Mouse (Mus musculus) lung, postnatal 0 days (tissue): ENCODE measurements around the gene Gpr37l1. TPM values are rescaled to one million over a fixed set of nuclear protein-coding genes. Genes with fewer than 3 reads are reported as not detected.
"Not testable (repeated sequence)": the region's sequence is repeated elsewhere in the genome, so short reads cannot be mapped to it uniquely, and the experiment has no call there.

ENCODE experiments used
- ATAC-seq: fragments of 200-750 bp; cut with Nextera tagmentation; 2 replicates; pipeline ENCODE4 v1.8.0; 2017; ENCODE audit warnings: moderate library complexity
- DNase-seq: peaks from one replicate; pipeline ENCODE4 v3.0.0-alpha.2; 2016; ENCODE audit warnings: low spot score
- H3K27ac ChIP-seq: fragments of 300-500 bp; sonication (generic); 2 replicates; pipeline ENCODE4 v1.5.1; 2014; ENCODE audit warnings: antibody characterized with exemption, mild to moderate bottlenecking, low read length, mixed read lengths
- H3K27me3 ChIP-seq: fragments of 300-500 bp; sonication (generic); replicated peaks from 2 replicates; pipeline ENCODE4 v1.6.1; 2014; ENCODE audit warnings: low read length, mixed read lengths; ENCODE audit not compliant: insufficient read depth
- H3K36me3 ChIP-seq: fragments of 300-500 bp; sonication (generic); 2 replicates; pipeline ENCODE4 v1.6.1; 2014; ENCODE audit warnings: low read length, mixed read lengths; ENCODE audit not compliant: insufficient read depth
- H3K4me1 ChIP-seq: fragments of 300-500 bp; sonication (generic); 2 replicates; pipeline ENCODE4 v1.6.1; 2014; ENCODE audit warnings: antibody characterized with exemption, low read depth, low read length, mixed read lengths; ENCODE audit not compliant: insufficient read depth
- H3K4me2 ChIP-seq: fragments of 300-500 bp; sonication (generic); replicated peaks from 2 replicates; pipeline ENCODE4 v1.6.1; 2014; ENCODE audit warnings: low read depth, mild to moderate bottlenecking, low read length, moderate library complexity, mixed read lengths
- H3K4me3 ChIP-seq: fragments of 300-500 bp; sonication (generic); 2 replicates; pipeline ENCODE4 v1.5.1; 2014; ENCODE audit warnings: low read depth, low read length
- H3K9ac ChIP-seq: fragments of 300-500 bp; sonication (generic); replicated peaks from 2 replicates; pipeline ENCODE4 v1.6.1; 2014; ENCODE audit warnings: low read depth, mild to moderate bottlenecking
- H3K9me3 ChIP-seq: fragments of 300-500 bp; sonication (generic); 2 replicates; pipeline ENCODE4 v1.6.1; 2016; ENCODE audit warnings: low read length, mixed read lengths
- CTCF ChIP-seq: IDR thresholded peaks from 2 replicates; pipeline ENCODE4 v1.5.1; 2016; ENCODE audit warnings: antibody characterized with exemption, mild to moderate bottlenecking
- EP300 ChIP-seq: IDR thresholded peaks from 2 replicates; pipeline ENCODE4 v1.6.1; 2016; ENCODE audit warnings: antibody characterized with exemption, mild to moderate bottlenecking, control low read depth
- WGBS: fragments of 180-500 bp; shearing (Covaris S2); extraction: QIAGEN DNeasy Blood & Tissue Kit; methylation state at CpG from one replicate; pipeline ENCODE4 v1.1.7; 2014; 5-methylcytosine and 5-hydroxymethylcytosine counted together
- polyA plus RNA-seq: library from polyadenylated mRNA; unstranded; fragments of >200 nt; fragmentation: Nextera tagmentation; extraction: Ambion mirVana; gene quantifications from 2 replicates; pipeline ENCODE4 v1.2.1, GENCODE M21; 2015

Gene Gpr37l1
- polyA plus RNA-seq, 1 experiment from 2014 or later: 0.06 TPM

GRCm38 (mm10) chr1:135204196-135205126 lies 37.0 kb upstream of the Gpr37l1 start:
- ATAC-seq: no peak

GRCm38 (mm10) chr1:135200400-135200799 lies 32.9 kb upstream of the Gpr37l1 start:
- no peak overlapping the region for H3K4me3 ChIP-seq
- no peak for DNase-seq
- H3K4me1 ChIP-seq: 0 out of 2 replicates have a peak, but pooled peaks cover 5% of the 10 kb centered on the region
- no peak overlapping the region for H3K4me2 ChIP-seq
- no peaks in the 10 kb centered on the region for H3K27me3 ChIP-seq
- TF ChIP-seq EP300 (no peak), CTCF (no peak)
- H3K9me3 ChIP-seq: no peaks in the 10 kb centered on the region
- no peak for ATAC-seq
- H3K27ac ChIP-seq: no peak overlapping the region
- H3K36me3 ChIP-seq: no peaks in the 10 kb centered on the region
- H3K9ac ChIP-seq: no peak overlapping the region
- 76% methylated on average over 4 of the region's 4 CpGs for WGBS

More at GRCm38 (mm10) chr1:135204196-135205126, 37.0 kb upstream of the Gpr37l1 start:
- Histone ChIP-seq H3K27me3 (no peaks in the 10 kb centered on the region), H3K4me3 (no peak overlapping the region), H3K9ac (no peak overlapping the region), H3K9me3 (no peaks in the 10 kb centered on the region), H3K27ac (no peak overlapping the region), H3K4me2 (no peak overlapping the region), H3K4me1 (0 out of 2 replicates have a peak, but pooled peaks cover under 1% of the 10 kb centered on the region), H3K36me3 (no peaks in the 10 kb centered on the region)
- no peak for DNase-seq
- WGBS: 30% methylated on average over 12 of the region's 12 CpGs
- no peak for TF ChIP-seq EP300
- TF ChIP-seq CTCF: no peak

- H3K36me3 ChIP-seq: no peaks in the 10 kb centered on the region
- no peak for TF ChIP-seq EP300
- TF ChIP-seq CTCF: no peak
- 0 out of 2 replicates have a peak overlapping the region, but pooled peaks have one; percentile 8 for H3K9ac ChIP-seq
- ATAC-seq (peak; percentile 67), DNase-seq (peak; percentile 39)
- no peaks in the 10 kb centered on the region for H3K9me3 ChIP-seq
- H3K4me3 ChIP-seq: no peak overlapping the region
- no peaks in the 10 kb centered on the region for H3K27me3 ChIP-seq
- H3K4me2 ChIP-seq: peak overlapping the region; percentile 27; the same call in 1 of the 2 replicates
- WGBS: 6% methylated on average over 21 of the region's 21 CpGs
- H3K27ac ChIP-seq: peak overlapping the region; percentile 9; the same call in 1 of the 2 replicates
- 0 out of 2 replicates have a peak, but pooled peaks cover 5% of the 10 kb centered on the region for H3K4me1 ChIP-seq
Measured at GRCm38 (mm10) chr1:135199014-135199819, 31.7 kb upstream of the Gpr37l1 start.

- Histone ChIP-seq H3K27ac (no peak overlapping the region), H3K4me3 (no peak overlapping the region), H3K4me1 (0 out of 2 replicates have a peak, but pooled peaks cover 5% of the 10 kb centered on the region), H3K27me3 (no peaks in the 10 kb centered on the region), H3K36me3 (no peaks in the 10 kb centered on the region), H3K9me3 (no peaks in the 10 kb centered on the region), H3K9ac (no peak overlapping the region), H3K4me2 (no peak overlapping the region)
- DNase-seq (no peak), ATAC-seq (no peak)
- TF ChIP-seq CTCF (no peak), EP300 (no peak)
- WGBS: 39% methylated on average over 5 of the region's 5 CpGs
Measured at GRCm38 (mm10) chr1:135198412-135198811, 30.9 kb upstream of the Gpr37l1 start.

GRCm38 (mm10) chr1:135195907-135196440 lies 28.5 kb upstream of the Gpr37l1 start:
- 0 out of 2 replicates have a peak, but pooled peaks cover 5% of the 10 kb centered on the region for H3K4me1 ChIP-seq
- no peak overlapping the region for H3K27ac ChIP-seq
- no peak overlapping the region for H3K9ac ChIP-seq
- no peaks in the 10 kb centered on the region for H3K27me3 ChIP-seq
- H3K9me3 ChIP-seq: no peaks in the 10 kb centered on the region
- TF ChIP-seq EP300 (no peak), CTCF (no peak)
- no peaks in the 10 kb centered on the region for H3K36me3 ChIP-seq
- H3K4me2 ChIP-seq: no peak overlapping the region
- no peak for DNase-seq
- H3K4me3 ChIP-seq: no peak overlapping the region
- ATAC-seq: no peak
- 76% methylated on average over 6 of the region's 6 CpGs for WGBS

GRCm38 (mm10) chr1:135194335-135194734 lies 26.9 kb upstream of the Gpr37l1 start:
- H3K4me2 ChIP-seq, H3K9me3 ChIP-seq, H3K4me3 ChIP-seq, ATAC-seq, DNase-seq, H3K27ac ChIP-seq, H3K4me1 ChIP-seq, H3K27me3 ChIP-seq, H3K36me3 ChIP-seq, H3K9ac ChIP-seq: not testable (repeated sequence)
- WGBS: 64% methylated on average over 5 of the region's 5 CpGs
